Mouse (Mus musculus): Measurements from ENCODE around the gene Fcamr.
A peak's percentile ranks its signal among the peaks of the same experiment; 100 is the strongest.

The Fcamr gene

GRCm38 (mm10) chr1:130800602-130801001 lies at the start of gene Fcamr:
Gene Fcamr (plus strand): TSS chr1:130800902.
- no peak for DNase-seq (ENCODE audit: low spot score)

GRCm38 (mm10) chr1:130759689-130760088 lies 41.0 kb upstream of the Fcamr start:
- no peak for DNase-seq (ENCODE audit: low spot score)

GRCm38 (mm10) chr1:130761597-130761996 lies 39.1 kb upstream of the Fcamr start:
- DNase-seq (ENCODE audit: low spot score) = no peak

GRCm38 (mm10) chr1:130762045-130762760 lies 38.5 kb upstream of the Fcamr start:
- DNase-seq (ENCODE audit: low spot score) = no peak

GRCm38 (mm10) chr1:130764027-130764461 lies 36.7 kb upstream of the Fcamr start:
- DNase-seq (ENCODE audit: low spot score) = peak; percentile 81

GRCm38 (mm10) chr1:130767066-130767465 lies 33.6 kb upstream of the Fcamr start:
- DNase-seq (ENCODE audit: low spot score) = no peak

GRCm38 (mm10) chr1:130769925-130770324 lies 30.8 kb upstream of the Fcamr start:
- no peak for DNase-seq (ENCODE audit: low spot score)

- DNase-seq (ENCODE audit: low spot score) = peak; percentile 79
Measured at GRCm38 (mm10) chr1:130770487-130770886, 30.2 kb upstream of the Fcamr start.

- no peak for DNase-seq (ENCODE audit: low spot score)
Measured at GRCm38 (mm10) chr1:130770981-130771494, 29.7 kb upstream of the Fcamr start.

- no peak for DNase-seq (ENCODE audit: low spot score)
Measured at GRCm38 (mm10) chr1:130775234-130775633, 25.5 kb upstream of the Fcamr start.

- DNase-seq (ENCODE audit: low spot score) = no peak
Measured at GRCm38 (mm10) chr1:130775691-130776331, 24.9 kb upstream of the Fcamr start.

GRCm38 (mm10) chr1:130776645-130777044 lies 24.1 kb upstream of the Fcamr start:
- DNase-seq (ENCODE audit: low spot score) = no peak

GRCm38 (mm10) chr1:130779867-130780266 lies 20.8 kb upstream of the Fcamr start:
- DNase-seq (ENCODE audit: low spot score) = no peak

- peak; percentile 36 for DNase-seq (ENCODE audit: low spot score)
Measured at GRCm38 (mm10) chr1:130784054-130784453, 16.6 kb upstream of the Fcamr start.

GRCm38 (mm10) chr1:130787001-130787400 lies 13.7 kb upstream of the Fcamr start:
- no peak for DNase-seq (ENCODE audit: low spot score)

GRCm38 (mm10) chr1:130789512-130790451 lies 10.9 kb upstream of the Fcamr start:
- DNase-seq (ENCODE audit: low spot score) = no peak

GRCm38 (mm10) chr1:130795331-130795730 lies 5.4 kb upstream of the Fcamr start:
- DNase-seq (ENCODE audit: low spot score) = no peak

GRCm38 (mm10) chr1:130796967-130797684 lies 3.6 kb upstream of the Fcamr start:
- peak; percentile 74 for DNase-seq (ENCODE audit: low spot score)

GRCm38 (mm10) chr1:130798037-130798436 lies 2.7 kb upstream of the Fcamr start:
- no peak for DNase-seq (ENCODE audit: low spot score)

GRCm38 (mm10) chr1:130798551-130798950 lies 2.2 kb upstream of the Fcamr start:
- DNase-seq (ENCODE audit: low spot score) = no peak

GRCm38 (mm10) chr1:130799399-130799798 lies 1.3 kb upstream of the Fcamr start:
- no peak for DNase-seq (ENCODE audit: low spot score)

- DNase-seq (ENCODE audit: low spot score) = no peak
Measured at GRCm38 (mm10) chr1:130801511-130801910, 809 bp downstream of the Fcamr start.

Data from urinary bladder, postnatal 14 days (tissue).